Mouse (Mus musculus): ENCODE measurements around the gene Slc15a3. TPM values are rescaled to one million over a fixed set of nuclear protein-coding genes. Genes with fewer than 3 reads are reported as not detected.

Slc15a3 gene
- total RNA-seq, 2 experiments from 2014 or later = 1.1 to 1.9 TPM

GRCm38 (mm10) chr19:10818217-10818946 is 21.1 kb upstream of the Slc15a3 start:
- DNase-seq (ENCODE audit: extremely low spot score in 1 of 2, low spot score in 1 of 2) = no peak

GRCm38 (mm10) chr19:10821319-10821718 is 18.2 kb upstream of the Slc15a3 start:
- no peak for DNase-seq (ENCODE audit: extremely low spot score in 1 of 2, low spot score in 1 of 2)

GRCm38 (mm10) chr19:10822534-10822933 is 17.0 kb upstream of the Slc15a3 start:
- DNase-seq (ENCODE audit: extremely low spot score in 1 of 2, low spot score in 1 of 2) = no peak

- DNase-seq (ENCODE audit: extremely low spot score in 1 of 2, low spot score in 1 of 2) = no peak
Measured at GRCm38 (mm10) chr19:10824061-10824460, 15.5 kb upstream of the Slc15a3 start.

- no peak for DNase-seq (ENCODE audit: extremely low spot score in 1 of 2, low spot score in 1 of 2)
Measured at GRCm38 (mm10) chr19:10828321-10828720, 11.2 kb upstream of the Slc15a3 start.

GRCm38 (mm10) chr19:10829436-10830175 is 9.9 kb upstream of the Slc15a3 start, which contains the start of gene Cd6:
Cd6 (minus strand) TSS chr19:10830058.
- no peak for DNase-seq (ENCODE audit: extremely low spot score in 1 of 2, low spot score in 1 of 2)

- peak in 1 of 2 experiments; percentile 55 for DNase-seq (ENCODE audit: extremely low spot score in 1 of 2, low spot score in 1 of 2)
Measured at GRCm38 (mm10) chr19:10831424-10831823, 8.1 kb upstream of the Slc15a3 start.

- DNase-seq (ENCODE audit: extremely low spot score in 1 of 2, low spot score in 1 of 2) = no peak
Measured at GRCm38 (mm10) chr19:10832030-10832429, 7.5 kb upstream of the Slc15a3 start.

GRCm38 (mm10) chr19:10833611-10834010 is 5.9 kb upstream of the Slc15a3 start:
- no peak for DNase-seq (ENCODE audit: extremely low spot score in 1 of 2, low spot score in 1 of 2)

- DNase-seq (ENCODE audit: extremely low spot score in 1 of 2, low spot score in 1 of 2) = no peak
Measured at GRCm38 (mm10) chr19:10835671-10836070, 3.9 kb upstream of the Slc15a3 start.

GRCm38 (mm10) chr19:10841721-10842626 is 2.4 kb downstream of the Slc15a3 start:
- DNase-seq (ENCODE audit: extremely low spot score in 1 of 2, low spot score in 1 of 2) = no peak

- no peak for DNase-seq (ENCODE audit: extremely low spot score in 1 of 2, low spot score in 1 of 2)
Measured at GRCm38 (mm10) chr19:10842914-10843313, 3.4 kb downstream of the Slc15a3 start.

GRCm38 (mm10) chr19:10844206-10844605 is 4.7 kb downstream of the Slc15a3 start:
- no peak for DNase-seq (ENCODE audit: extremely low spot score in 1 of 2, low spot score in 1 of 2)

GRCm38 (mm10) chr19:10845454-10845853 is 5.9 kb downstream of the Slc15a3 start:
- DNase-seq (ENCODE audit: extremely low spot score in 1 of 2, low spot score in 1 of 2) = no peak

GRCm38 (mm10) chr19:10846150-10846549 is 6.6 kb downstream of the Slc15a3 start:
- no peak for DNase-seq (ENCODE audit: extremely low spot score in 1 of 2, low spot score in 1 of 2)

- DNase-seq (ENCODE audit: extremely low spot score in 1 of 2, low spot score in 1 of 2) = no peak
Measured at GRCm38 (mm10) chr19:10847311-10848087, 8.0 kb downstream of the Slc15a3 start.

GRCm38 (mm10) chr19:10855422-10855821 is 15.9 kb downstream of the Slc15a3 start:
- no peak for DNase-seq (ENCODE audit: extremely low spot score in 1 of 2, low spot score in 1 of 2)

GRCm38 (mm10) chr19:10856520-10856919 is 17.0 kb downstream of the Slc15a3 start:
- no peak for DNase-seq (ENCODE audit: extremely low spot score in 1 of 2, low spot score in 1 of 2)

- no peak for DNase-seq (ENCODE audit: extremely low spot score in 1 of 2, low spot score in 1 of 2)
Measured at GRCm38 (mm10) chr19:10860072-10860497, 20.6 kb downstream of the Slc15a3 start.

GRCm38 (mm10) chr19:10866351-10866750 is 26.8 kb downstream of the Slc15a3 start:
- DNase-seq (ENCODE audit: extremely low spot score in 1 of 2, low spot score in 1 of 2) = no peak
